Mouse (Mus musculus) embryonic facial prominence, embryonic 13.5 days (tissue): ENCODE results near the gene Col23a1. TPM values are rescaled to one million over a fixed set of nuclear protein-coding genes. Genes with fewer than 3 reads are reported as not detected.

Source experiments
- ATAC-seq: fragments of 200-750 bp; cut with Nextera tagmentation; 2 replicates; pipeline ENCODE4 v1.8.0; 2017; ENCODE audit warnings: low read depth; ENCODE audit not compliant: insufficient number of reproducible peaks, insufficient read depth, low FRiP score, low TSS enrichment
- H3K27ac ChIP-seq: fragments of 300-500 bp; sonication (generic); 2 replicates; pipeline ENCODE4 v1.5.1; 2015; ENCODE audit warnings: moderate library complexity, mild to moderate bottlenecking, inconsistent platforms
- H3K27me3 ChIP-seq: fragments of 300-500 bp; sonication (generic); 2 replicates; pipeline ENCODE4 v1.6.1; 2015; ENCODE audit warnings: mild to moderate bottlenecking, inconsistent platforms
- H3K36me3 ChIP-seq: fragments of 300-500 bp; sonication (generic); 2 replicates; pipeline ENCODE4 v1.6.1; 2015; ENCODE audit warnings: mild to moderate bottlenecking, inconsistent platforms
- H3K4me1 ChIP-seq: fragments of 300-500 bp; sonication (generic); 2 replicates; pipeline ENCODE4 v1.6.1; 2015; ENCODE audit warnings: inconsistent platforms
- H3K4me2 ChIP-seq: fragments of 300-500 bp; sonication (generic); 2 replicates; pipeline ENCODE4 v1.6.1; 2015; ENCODE audit warnings: moderate library complexity, mild to moderate bottlenecking, inconsistent platforms
- H3K4me3 ChIP-seq: fragments of 300-500 bp; sonication (generic); 2 replicates; pipeline ENCODE4 v1.5.1; 2015; ENCODE audit warnings: mild to moderate bottlenecking, inconsistent platforms
- H3K9ac ChIP-seq: fragments of 300-500 bp; sonication (generic); 2 replicates; pipeline ENCODE4 v1.6.1; 2015; ENCODE audit warnings: mild to moderate bottlenecking, inconsistent platforms
- H3K9me3 ChIP-seq: fragments of 300-500 bp; sonication (generic); 2 replicates; pipeline ENCODE4 v1.6.1; 2016; ENCODE audit warnings: inconsistent platforms
- WGBS: fragments of 180-500 bp; shearing (Covaris S2); methylation state at CpG from one replicate; pipeline ENCODE4 v1.1.7; 2015; ENCODE audit warnings: mixed read lengths; 5-methylcytosine and 5-hydroxymethylcytosine counted together
- polyA plus RNA-seq: library from polyadenylated mRNA; unstranded; fragments of >200 nt; fragmentation: Nextera tagmentation; extraction: Ambion mirVana; gene quantifications from 2 replicates; pipeline ENCODE4 v1.2.1, GENCODE M21; 2015

Gene Col23a1
- polyA plus RNA-seq, 1 experiment from 2014 or later: 20.2 TPM

DNA sequence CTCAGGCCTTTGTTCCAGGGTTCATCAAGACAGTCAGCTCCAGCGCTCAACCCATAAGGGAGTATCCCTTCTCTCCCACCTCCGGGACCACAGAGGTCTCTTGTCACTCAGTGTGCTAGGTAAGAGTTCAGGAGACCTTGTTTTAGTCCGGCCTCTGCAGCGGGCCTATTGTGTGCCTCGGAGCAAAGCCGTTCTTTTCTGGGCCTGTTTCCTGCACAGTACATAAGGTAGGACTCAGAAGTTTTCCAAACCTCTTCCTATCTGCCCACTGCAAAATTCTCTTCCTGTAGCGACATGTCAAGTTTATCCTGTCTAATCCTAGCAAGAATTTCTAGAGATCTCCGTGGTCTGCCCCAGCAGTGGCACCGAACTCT is 294.3 kb downstream of the Col23a1 start:
- peak overlapping the region; percentile 87 for H3K4me2 ChIP-seq
- no peaks in the 10 kb centered on the region for H3K9me3 ChIP-seq
- peak overlapping the region; percentile 89 for H3K9ac ChIP-seq
- peaks cover 34% of the 10 kb centered on the region for H3K36me3 ChIP-seq
- H3K27ac ChIP-seq: peak overlapping the region; percentile 92
- peak; percentile 30 for ATAC-seq
- H3K4me1 ChIP-seq: peaks cover 25% of the 10 kb centered on the region
- no peaks in the 10 kb centered on the region for H3K27me3 ChIP-seq
- peak overlapping the region; percentile 71 for H3K4me3 ChIP-seq
- 13% methylated on average over 9 of the region's 9 CpGs for WGBS

DNA sequence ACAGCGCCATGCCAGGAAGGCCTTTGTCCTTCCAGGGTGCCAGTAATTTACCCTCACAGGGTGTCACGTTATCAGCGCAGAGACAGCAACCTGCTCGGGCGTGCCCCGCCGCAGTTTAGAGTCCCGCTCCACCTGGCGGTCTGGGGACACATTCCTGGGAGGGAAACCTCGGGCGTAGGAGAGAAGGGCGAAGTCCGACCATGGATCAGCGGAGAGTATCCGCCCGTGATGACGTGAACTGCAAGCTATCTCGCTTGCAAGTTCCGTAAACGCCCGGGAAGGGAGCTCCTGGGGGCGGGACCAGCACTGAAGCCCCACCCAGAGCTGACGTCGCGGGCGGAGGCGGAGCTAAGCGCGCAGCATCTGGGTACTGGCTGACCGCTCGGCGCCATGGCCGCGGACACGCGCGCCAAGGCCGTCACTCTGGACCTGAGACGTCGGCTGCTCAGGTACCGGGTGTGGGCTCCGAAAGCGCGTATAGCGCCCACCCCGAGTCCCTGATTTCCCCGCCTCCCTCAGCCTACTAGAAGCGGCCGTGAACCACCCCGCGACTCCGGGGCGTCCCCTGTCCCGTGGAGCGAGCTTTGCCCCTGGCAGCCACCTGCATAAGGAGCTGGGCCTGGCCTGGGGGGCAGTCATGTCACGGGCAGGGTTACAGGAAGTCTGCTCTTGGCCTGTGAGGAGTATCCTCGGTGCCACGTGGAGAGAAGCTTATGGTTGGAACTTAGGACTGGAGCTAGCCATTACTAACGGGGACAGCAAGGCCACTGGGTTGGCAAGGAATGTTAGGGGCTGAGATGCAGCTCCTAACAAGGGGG is 294.9 kb downstream of the Col23a1 start, which contains the start of gene Phykpl:
TSS of gene Phykpl (plus strand) at position 327 of the 818 bp plus-strand sequence.
- Histone ChIP-seq H3K4me2 (peak within 1 kb of the TSS; percentile 87), H3K27ac (peak within 1 kb of the TSS; percentile 92), H3K4me1 (peaks cover 25% of the 10 kb centered on the region), H3K27me3 (no peaks in the 10 kb centered on the region), H3K4me3 (peak within 1 kb of the TSS; percentile 71), H3K36me3 (peaks cover 40% of the 10 kb centered on the region), H3K9ac (peak within 1 kb of the TSS; percentile 89), H3K9me3 (no peaks in the 10 kb centered on the region)
- WGBS: under 1% methylated on average over 59 of the region's 59 CpGs
- ATAC-seq: peak; percentile 83

DNA sequence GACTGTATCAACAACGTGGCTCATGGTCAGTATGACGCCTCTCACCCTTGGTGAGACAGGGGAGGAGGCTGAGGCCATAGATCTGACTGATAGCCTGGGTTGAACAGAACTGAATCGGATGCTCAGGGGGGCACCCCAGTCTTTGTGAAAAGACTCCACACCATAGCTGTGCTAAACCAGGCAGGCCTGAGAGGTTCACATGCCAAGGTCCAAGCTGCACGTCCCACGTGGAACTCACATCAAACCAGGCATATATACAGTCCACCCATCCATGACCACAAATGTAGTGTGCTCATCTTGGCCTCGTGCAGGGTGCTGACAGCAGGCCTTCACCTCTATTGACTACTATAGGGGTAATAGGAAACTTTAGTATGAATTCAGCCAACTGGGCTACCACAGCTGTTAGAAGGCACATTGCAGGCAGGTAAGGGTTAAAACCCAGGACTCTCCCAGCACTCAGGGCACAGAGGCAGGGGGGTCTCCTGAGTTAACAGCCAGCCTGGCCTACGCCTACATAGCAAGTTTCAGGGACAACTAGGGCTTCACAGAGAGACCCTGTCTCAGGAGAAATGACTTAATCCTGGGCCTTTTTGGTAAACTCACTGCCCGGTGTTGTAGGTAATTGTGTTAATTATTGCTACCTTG is 296.0 kb downstream of the Col23a1 start:
- Histone ChIP-seq H3K4me1 (peaks cover 25% of the 10 kb centered on the region), H3K4me2 (peak overlapping the region; percentile 87), H3K27ac (peak overlapping the region; percentile 92), H3K9ac (peak overlapping the region; percentile 89), H3K36me3 (peaks cover 45% of the 10 kb centered on the region), H3K9me3 (no peaks in the 10 kb centered on the region), H3K4me3 (peak overlapping the region; percentile 71), H3K27me3 (no peaks in the 10 kb centered on the region)
- no peak for ATAC-seq
- WGBS: 57% methylated on average over 8 of the region's 8 CpGs

DNA sequence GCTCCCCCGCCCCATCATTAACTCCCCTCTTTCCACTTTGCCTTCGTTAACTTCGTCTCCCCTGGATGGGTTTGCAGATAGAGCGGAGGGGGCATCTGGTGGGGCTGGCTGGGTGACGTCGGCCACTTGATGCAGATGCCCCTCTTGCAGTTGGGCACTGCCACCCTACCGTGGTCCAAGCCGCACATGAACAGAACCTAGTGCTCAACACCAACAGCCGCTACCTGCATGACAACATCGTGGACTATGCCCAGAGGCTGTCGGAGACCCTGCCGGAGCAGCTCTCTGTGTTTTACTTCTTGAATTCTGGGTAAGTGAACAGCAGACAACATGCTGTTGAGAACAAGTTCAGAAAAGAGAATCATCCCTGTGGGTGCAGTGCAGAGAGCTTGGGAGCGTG is 296.7 kb downstream of the Col23a1 start:
- H3K4me1 ChIP-seq: peaks cover 25% of the 10 kb centered on the region
- no peaks in the 10 kb centered on the region for H3K27me3 ChIP-seq
- no peak overlapping the region for H3K9ac ChIP-seq
- no peak for ATAC-seq
- no peak overlapping the region for H3K27ac ChIP-seq
- H3K36me3 ChIP-seq: peaks cover 52% of the 10 kb centered on the region
- no peak overlapping the region for H3K4me2 ChIP-seq
- 93% methylated on average over 13 of the region's 13 CpGs for WGBS
- H3K4me3 ChIP-seq: no peak overlapping the region
- no peaks in the 10 kb centered on the region for H3K9me3 ChIP-seq

DNA sequence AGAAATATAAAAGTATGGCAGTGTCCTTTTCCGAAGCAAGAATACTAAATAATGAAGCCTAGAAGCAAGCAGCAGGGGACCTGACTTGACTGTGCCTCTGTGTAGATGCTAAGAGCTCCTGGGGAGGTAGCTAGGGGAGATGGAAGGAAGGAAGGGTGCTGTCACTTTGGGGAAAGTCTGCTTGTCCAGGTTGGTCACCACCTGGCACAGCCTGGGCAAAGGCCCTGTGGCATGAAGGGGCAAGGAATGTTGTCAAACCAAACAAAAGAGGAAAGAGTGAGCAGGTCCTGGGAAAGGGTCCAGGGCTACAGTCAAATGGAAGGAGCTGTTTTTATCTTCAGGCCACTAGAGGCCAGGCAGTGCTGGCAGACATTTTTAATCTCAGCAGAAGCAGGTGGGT is 297.3 kb downstream of the Col23a1 start:
- Histone ChIP-seq H3K4me1 (peaks cover 25% of the 10 kb centered on the region), H3K27me3 (no peaks in the 10 kb centered on the region), H3K4me2 (no peak overlapping the region), H3K27ac (no peak overlapping the region), H3K9ac (no peak overlapping the region), H3K36me3 (peaks cover 58% of the 10 kb centered on the region), H3K9me3 (no peaks in the 10 kb centered on the region), H3K4me3 (no peak overlapping the region)
- ATAC-seq: no peak
- 91% methylated on average over 1 of the region's 1 CpGs for WGBS

DNA sequence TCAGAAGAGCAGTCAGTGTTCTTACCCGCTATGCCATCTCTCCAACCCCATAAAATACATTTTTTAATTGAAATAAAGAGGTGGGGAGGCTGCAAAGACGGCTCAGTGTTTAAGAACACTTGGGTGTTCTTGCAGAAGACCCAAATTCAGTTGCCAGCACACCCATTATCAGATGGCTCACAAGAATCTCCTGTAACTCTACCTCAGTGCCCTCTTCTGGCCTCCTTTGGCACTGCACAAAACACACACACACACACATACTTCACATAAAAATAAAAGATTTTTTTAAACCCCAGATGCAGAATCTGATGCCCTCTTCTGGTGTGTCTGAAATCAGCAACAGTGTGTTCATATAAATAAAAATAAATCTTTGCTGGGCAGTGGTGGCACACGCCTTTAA is 299.1 kb downstream of the Col23a1 start:
- peaks cover 20% of the 10 kb centered on the region for H3K4me1 ChIP-seq
- no peaks in the 10 kb centered on the region for H3K9me3 ChIP-seq
- no peak overlapping the region for H3K27ac ChIP-seq
- no peak overlapping the region for H3K4me2 ChIP-seq
- H3K4me3 ChIP-seq: no peak overlapping the region
- ATAC-seq: no peak
- peaks cover 76% of the 10 kb centered on the region for H3K36me3 ChIP-seq
- 94% methylated on average over 3 of the region's 3 CpGs for WGBS
- no peaks in the 10 kb centered on the region for H3K27me3 ChIP-seq
- H3K9ac ChIP-seq: no peak overlapping the region

DNA sequence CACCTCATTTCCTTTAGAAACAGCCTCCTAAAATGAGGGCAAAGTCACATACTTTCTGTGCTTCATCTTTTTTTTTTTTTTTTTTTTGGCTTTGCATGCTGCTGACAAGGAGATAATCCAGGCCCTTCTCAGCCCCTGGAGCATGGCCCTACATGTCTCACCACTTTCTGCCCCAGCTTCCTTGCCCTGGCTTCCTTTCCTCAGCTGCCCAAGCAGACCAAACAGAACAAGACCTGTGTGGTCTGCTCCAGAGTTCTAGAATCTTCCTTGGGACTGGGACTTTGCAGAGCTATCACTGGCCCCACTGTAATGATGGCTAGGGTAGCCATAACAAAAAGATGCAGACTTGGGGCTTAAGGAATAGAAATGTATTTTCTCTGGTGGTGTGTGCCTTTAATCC is 300.3 kb downstream of the Col23a1 start:
- Histone ChIP-seq H3K9ac (no peak overlapping the region), H3K27ac (no peak overlapping the region), H3K4me1 (peaks cover 14% of the 10 kb centered on the region), H3K36me3 (peaks cover 86% of the 10 kb centered on the region), H3K27me3 (no peaks in the 10 kb centered on the region), H3K9me3 (no peaks in the 10 kb centered on the region), H3K4me2 (no peak overlapping the region), H3K4me3 (no peak overlapping the region)
- ATAC-seq: no peak

DNA sequence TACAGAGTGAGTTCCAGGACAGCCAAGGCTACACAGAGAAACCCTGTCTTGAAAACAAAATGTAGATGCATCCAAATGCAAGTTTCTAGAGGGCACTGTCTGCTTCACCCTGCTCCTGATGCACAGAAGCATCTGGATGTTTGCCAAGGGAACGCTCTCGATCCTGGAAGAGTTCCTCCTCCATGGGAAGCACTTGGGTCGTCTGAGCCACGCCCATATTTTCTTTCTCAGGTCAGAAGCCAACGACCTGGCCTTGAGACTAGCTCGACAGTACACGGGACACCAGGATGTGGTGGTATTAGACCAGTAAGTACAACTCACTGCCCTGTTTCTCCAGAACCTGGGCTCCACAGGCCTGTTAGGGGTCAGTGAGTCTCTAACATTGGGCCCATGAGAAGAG is 301.4 kb downstream of the Col23a1 start:
- Histone ChIP-seq H3K9me3 (no peaks in the 10 kb centered on the region), H3K27ac (no peak overlapping the region), H3K4me1 (peaks cover 3% of the 10 kb centered on the region; the same call in 1 of the 2 replicates), H3K27me3 (no peaks in the 10 kb centered on the region), H3K4me3 (no peak overlapping the region), H3K9ac (no peak overlapping the region), H3K36me3 (peaks cover 97% of the 10 kb centered on the region), H3K4me2 (no peak overlapping the region)
- no peak for ATAC-seq
- 77% methylated on average over 7 of the region's 7 CpGs for WGBS

DNA sequence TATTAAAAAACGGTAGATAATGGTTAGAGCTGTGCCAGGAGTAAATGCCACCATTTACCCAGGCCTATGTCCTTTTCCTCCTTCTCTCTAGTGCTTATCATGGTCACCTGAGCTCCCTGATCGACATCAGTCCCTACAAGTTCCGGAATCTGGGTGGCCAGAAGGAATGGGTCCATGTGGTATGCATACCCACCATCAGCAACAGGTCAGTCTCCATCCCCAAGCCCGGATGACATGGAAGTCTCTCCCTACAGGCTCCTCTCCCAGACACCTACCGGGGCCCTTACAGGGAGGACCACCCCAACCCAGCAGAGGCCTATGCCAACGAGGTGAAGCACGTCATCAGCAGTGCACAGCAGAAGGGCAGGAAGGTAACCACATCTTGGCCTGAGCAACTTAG is 302.2 kb downstream of the Col23a1 start:
- 87% methylated on average over 7 of the region's 7 CpGs for WGBS
- no peaks in the 10 kb centered on the region for H3K9me3 ChIP-seq
- H3K4me1 ChIP-seq: no peaks in the 10 kb centered on the region; the same call in 1 of the 2 replicates
- H3K4me2 ChIP-seq: no peak overlapping the region
- no peaks in the 10 kb centered on the region for H3K27me3 ChIP-seq
- ATAC-seq: no peak
- peaks cover 97% of the 10 kb centered on the region for H3K36me3 ChIP-seq
- H3K27ac ChIP-seq: no peak overlapping the region
- H3K9ac ChIP-seq: no peak overlapping the region
- no peak overlapping the region for H3K4me3 ChIP-seq

DNA sequence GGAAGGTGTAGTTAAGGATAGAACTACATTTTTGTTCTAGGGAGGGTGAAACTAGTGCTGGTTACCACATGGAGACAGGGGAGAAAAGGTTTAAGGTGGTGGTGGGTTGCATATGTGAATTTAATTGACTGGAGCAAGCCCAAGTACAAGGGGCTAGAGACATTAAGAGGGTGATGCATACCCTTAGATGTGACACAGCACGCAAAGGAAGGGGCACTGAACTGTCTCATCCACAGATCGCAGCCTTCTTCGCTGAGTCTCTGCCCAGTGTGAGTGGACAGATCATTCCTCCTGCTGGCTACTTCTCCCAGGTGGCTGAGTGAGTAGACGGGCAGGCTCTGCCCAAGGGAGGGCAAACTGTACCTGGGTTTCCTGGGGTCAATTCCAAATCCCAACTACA is 303.6 kb downstream of the Col23a1 start:
- no peaks in the 10 kb centered on the region for H3K4me1 ChIP-seq
- no peak for ATAC-seq
- H3K4me2 ChIP-seq: no peak overlapping the region
- no peak overlapping the region for H3K9ac ChIP-seq
- no peak overlapping the region for H3K4me3 ChIP-seq
- WGBS: 91% methylated on average over 4 of the region's 4 CpGs
- no peaks in the 10 kb centered on the region for H3K9me3 ChIP-seq
- no peak overlapping the region for H3K27ac ChIP-seq
- H3K27me3 ChIP-seq: no peaks in the 10 kb centered on the region
- peaks cover 97% of the 10 kb centered on the region for H3K36me3 ChIP-seq

DNA sequence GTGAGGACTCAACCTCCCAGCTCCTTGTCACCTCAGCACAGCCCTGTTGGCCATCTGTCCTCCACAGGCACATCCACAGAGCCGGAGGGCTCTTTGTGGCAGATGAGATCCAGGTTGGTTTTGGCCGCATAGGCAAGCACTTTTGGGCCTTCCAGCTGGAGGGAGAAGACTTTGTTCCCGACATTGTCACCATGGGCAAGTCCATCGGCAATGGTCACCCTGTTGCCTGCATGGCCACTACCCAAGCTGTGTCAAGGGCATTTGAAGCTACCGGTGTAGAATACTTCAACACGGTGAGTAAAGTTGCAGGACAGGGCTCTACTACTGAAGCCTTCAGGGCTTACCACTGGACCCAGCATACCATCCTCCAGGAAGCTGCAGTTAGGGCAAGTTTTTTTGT is 304.1 kb downstream of the Col23a1 start:
- Histone ChIP-seq H3K27me3 (no peaks in the 10 kb centered on the region), H3K4me3 (no peak overlapping the region), H3K4me1 (no peaks in the 10 kb centered on the region), H3K9me3 (no peaks in the 10 kb centered on the region), H3K4me2 (no peak overlapping the region), H3K36me3 (peaks cover 97% of the 10 kb centered on the region), H3K9ac (no peak overlapping the region), H3K27ac (no peak overlapping the region)
- no peak for ATAC-seq
- WGBS: 89% methylated on average over 6 of the region's 6 CpGs
